Mouse (Mus musculus) hindbrain, embryonic 12.5 days (tissue): Measurements from ENCODE around the gene Stambpl1. TPM values are rescaled to one million over a fixed set of nuclear protein-coding genes. Genes with fewer than 3 reads are reported as not detected.

Experiments used
- ATAC-seq: fragments of 200-750 bp; cut with Nextera tagmentation; 2 replicates; pipeline ENCODE4 v1.8.0; 2017; ENCODE audit warnings: moderate TSS enrichment; ENCODE audit not compliant: low FRiP score
- H3K27ac ChIP-seq: fragments of 300-500 bp; sonication (generic); 2 replicates; pipeline ENCODE4 v1.5.1; 2016; ENCODE audit warnings: mild to moderate bottlenecking
- H3K27me3 ChIP-seq: fragments of 300-500 bp; sonication (generic); 2 replicates; pipeline ENCODE4 v1.6.1; 2016; ENCODE audit warnings: mild to moderate bottlenecking
- H3K36me3 ChIP-seq: fragments of 300-500 bp; sonication (generic); 2 replicates; pipeline ENCODE4 v1.6.1; 2016; ENCODE audit warnings: mild to moderate bottlenecking
- H3K4me1 ChIP-seq: fragments of 300-500 bp; sonication (generic); 2 replicates; pipeline ENCODE4 v1.6.1; 2016
- H3K4me2 ChIP-seq: fragments of 300-500 bp; sonication (generic); replicated peaks from 2 replicates; pipeline ENCODE4 v1.6.1; 2016; ENCODE audit warnings: mild to moderate bottlenecking
- H3K4me3 ChIP-seq: fragments of 300-500 bp; sonication (generic); 2 replicates; pipeline ENCODE4 v1.5.1; 2016; ENCODE audit warnings: mild to moderate bottlenecking
- H3K9ac ChIP-seq: fragments of 300-500 bp; sonication (generic); 2 replicates; pipeline ENCODE4 v1.6.1; 2016; ENCODE audit warnings: mild to moderate bottlenecking, moderate library complexity
- H3K9me3 ChIP-seq: fragments of 300-500 bp; sonication (generic); replicated peaks from 2 replicates; pipeline ENCODE4 v1.6.1; 2016; ENCODE audit warnings: mild to moderate bottlenecking
- WGBS: fragments of 180-500 bp; shearing (Covaris S2); methylation state at CpG from one replicate; pipeline ENCODE4 v1.1.7; 2016; 5-methylcytosine and 5-hydroxymethylcytosine counted together
- polyA plus RNA-seq: library from polyadenylated mRNA; unstranded; fragments of >200 nt; fragmentation: Nextera tagmentation; extraction: Ambion mirVana; gene quantifications from 2 replicates; pipeline ENCODE4 v1.2.1, GENCODE M21; 2016

Gene Stambpl1
- polyA plus RNA-seq, 1 experiment from 2014 or later: 4.0 TPM

DNA sequence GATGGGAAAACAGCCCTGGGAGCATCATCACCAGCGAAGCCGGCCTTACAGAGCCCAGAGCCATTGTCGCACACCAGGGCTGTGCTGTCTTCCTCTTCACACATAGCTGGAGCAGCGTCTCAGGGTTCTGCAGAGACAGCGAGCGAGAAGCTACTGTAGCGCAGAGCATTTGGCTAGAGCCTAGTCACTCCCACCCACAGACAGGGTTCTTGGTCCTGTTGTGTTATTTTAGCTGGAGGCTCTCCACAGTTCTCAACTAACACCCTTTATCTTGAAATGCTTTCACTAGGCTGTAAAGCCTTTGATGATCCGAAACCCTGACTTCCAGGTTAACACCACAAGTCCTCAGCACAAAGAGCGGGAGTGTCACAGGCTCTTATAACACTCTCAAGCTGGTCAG, 60.4 kb downstream of the Stambpl1 start:
- no peak overlapping the region for H3K9ac ChIP-seq
- H3K27me3 ChIP-seq: no peaks in the 10 kb centered on the region
- no peak for ATAC-seq
- H3K36me3 ChIP-seq: no peaks in the 10 kb centered on the region
- no peak overlapping the region for H3K27ac ChIP-seq
- no peaks in the 10 kb centered on the region for H3K4me1 ChIP-seq
- H3K9me3 ChIP-seq: no peaks in the 10 kb centered on the region
- H3K4me2 ChIP-seq: no peak overlapping the region
- H3K4me3 ChIP-seq: no peak overlapping the region
- 78% methylated on average over 9 of the region's 9 CpGs for WGBS

DNA sequence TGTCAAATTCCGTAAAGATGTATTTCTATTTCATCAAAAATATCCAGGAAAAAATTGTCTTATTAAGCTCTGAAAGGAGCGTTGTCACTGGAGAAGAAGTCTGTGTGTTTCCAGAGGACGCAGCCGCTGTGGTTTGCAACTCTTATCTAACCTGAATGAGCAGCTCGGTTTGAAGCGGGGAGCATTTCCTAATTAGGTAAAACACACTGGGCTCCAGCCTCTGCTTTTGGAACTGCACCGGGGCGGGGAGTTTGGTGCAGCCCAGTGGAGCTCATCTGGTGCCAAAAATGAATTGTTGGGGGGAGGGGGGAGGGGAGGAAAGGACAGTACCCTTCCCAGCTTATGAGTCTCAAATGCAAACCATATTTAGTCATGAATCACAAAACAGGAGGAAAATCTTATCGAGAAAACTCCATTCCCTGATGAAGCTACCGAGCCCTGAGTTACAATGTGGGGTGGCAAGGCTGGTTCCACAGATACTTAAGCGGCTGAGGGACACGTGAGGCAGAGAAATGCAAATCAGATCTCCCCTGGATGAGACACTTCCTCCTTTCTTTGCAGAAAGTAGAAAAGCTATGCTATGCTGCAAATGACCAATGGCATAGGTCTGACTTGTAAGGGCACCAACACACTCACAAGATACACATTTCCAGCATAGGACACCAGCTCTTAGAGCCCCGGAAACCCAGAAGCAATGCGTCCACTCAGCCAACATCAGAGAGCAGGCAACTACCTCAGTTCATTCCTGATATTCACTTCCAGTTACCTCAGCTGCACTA, 62.3 kb downstream of the Stambpl1 start:
- no peak overlapping the region for H3K4me3 ChIP-seq
- no peak for ATAC-seq
- no peaks in the 10 kb centered on the region for H3K27me3 ChIP-seq
- H3K4me1 ChIP-seq: no peaks in the 10 kb centered on the region
- WGBS: 58% methylated on average over 14 of the region's 14 CpGs
- H3K4me2 ChIP-seq: no peak overlapping the region
- H3K9me3 ChIP-seq: no peaks in the 10 kb centered on the region
- H3K27ac ChIP-seq: no peak overlapping the region
- no peaks in the 10 kb centered on the region for H3K36me3 ChIP-seq
- H3K9ac ChIP-seq: no peak overlapping the region

DNA sequence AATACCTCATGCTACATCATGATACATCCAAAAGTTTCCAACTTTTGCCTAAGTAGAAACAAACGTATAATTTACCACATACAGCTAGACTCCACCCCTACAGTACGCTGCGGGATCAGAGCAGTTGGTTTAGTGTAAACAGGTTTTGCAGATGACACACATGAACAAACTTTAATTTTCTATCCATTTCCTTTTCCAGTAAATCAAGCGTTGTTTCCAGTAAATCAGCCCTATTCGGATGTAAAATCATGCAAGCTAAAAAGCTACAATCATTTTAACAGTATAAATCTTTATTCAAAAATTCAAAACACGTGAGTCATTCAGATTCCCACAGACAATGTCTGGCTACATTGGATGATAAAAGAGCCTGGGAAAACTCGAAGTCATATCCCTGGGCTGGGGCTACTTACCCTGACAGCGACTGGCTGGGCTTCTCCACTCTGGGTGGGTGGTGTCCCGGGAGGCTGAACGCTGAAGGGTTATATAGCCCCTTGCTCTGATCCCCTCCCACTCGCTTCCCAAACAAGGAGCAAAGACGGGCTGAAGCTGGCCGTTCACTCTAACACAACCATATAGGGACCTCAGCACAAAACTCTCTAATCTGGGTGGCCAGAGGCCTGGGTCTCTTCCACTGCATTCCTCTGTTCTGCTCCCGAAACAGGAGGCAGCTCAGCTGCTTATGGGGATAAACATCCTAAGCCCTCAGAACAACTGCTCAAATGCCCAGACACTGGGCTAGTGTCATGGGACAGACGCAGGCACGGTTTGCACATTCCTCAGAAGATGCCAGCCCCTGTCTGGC, 63.1 kb downstream of the Stambpl1 start, which contains the start of gene Acta2:
Gene Acta2 (minus strand): TSS at position 711 of the 802 bp plus-strand sequence.
- Histone ChIP-seq H3K36me3 (no peaks in the 10 kb centered on the region), H3K27ac (no peak within 1 kb of the TSS), H3K4me2 (no peak within 1 kb of the TSS), H3K4me1 (no peaks in the 10 kb centered on the region), H3K27me3 (no peaks in the 10 kb centered on the region), H3K9me3 (no peaks in the 10 kb centered on the region), H3K4me3 (no peak within 1 kb of the TSS), H3K9ac (no peak within 1 kb of the TSS)
- WGBS: 70% methylated on average over 16 of the region's 16 CpGs
- ATAC-seq: no peak

DNA sequence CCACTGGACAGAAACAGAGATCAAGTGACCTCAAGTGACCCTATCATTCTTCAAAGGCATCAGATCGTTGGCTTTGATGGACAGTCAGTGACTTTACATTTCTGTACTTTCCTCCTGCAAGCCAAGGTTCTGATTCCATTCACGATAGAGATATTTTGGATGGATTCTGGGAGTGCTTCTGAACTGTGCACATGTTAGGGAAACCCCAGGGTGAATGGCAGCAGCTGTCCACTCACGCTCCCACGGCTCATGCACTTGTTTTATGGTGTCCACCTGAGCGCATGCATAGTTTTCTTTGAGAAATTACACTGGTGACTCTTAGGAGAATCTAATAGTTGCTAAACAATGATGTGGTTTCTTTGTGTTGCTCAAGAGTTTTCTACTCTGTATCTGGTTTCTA, 64.1 kb downstream of the Stambpl1 start:
- Histone ChIP-seq H3K27me3 (no peaks in the 10 kb centered on the region), H3K4me3 (no peak overlapping the region), H3K36me3 (no peaks in the 10 kb centered on the region), H3K27ac (no peak overlapping the region), H3K9ac (no peak overlapping the region), H3K4me2 (no peak overlapping the region), H3K4me1 (no peaks in the 10 kb centered on the region), H3K9me3 (no peaks in the 10 kb centered on the region)
- ATAC-seq: no peak
- WGBS: 76% methylated on average over 5 of the region's 5 CpGs

DNA sequence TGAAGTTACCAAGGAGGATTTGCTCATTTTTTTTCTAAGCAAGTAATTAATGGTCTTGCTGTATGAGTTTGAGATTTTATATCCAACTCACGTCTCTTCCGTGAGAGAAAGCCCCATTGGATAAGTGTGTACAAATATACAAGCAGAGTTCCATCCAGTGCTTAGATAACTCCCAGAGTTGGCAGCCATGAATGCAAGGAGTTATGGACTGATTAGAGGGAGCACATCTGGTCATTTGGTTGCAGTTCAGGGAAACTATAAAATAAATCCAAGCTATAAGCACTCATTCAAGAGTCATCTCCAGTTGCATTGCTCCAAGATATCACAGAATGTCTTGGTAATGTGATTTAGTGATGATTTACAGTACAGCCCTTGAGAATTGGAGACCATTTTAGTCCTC, 64.9 kb downstream of the Stambpl1 start:
- Histone ChIP-seq H3K4me3 (no peak overlapping the region), H3K36me3 (no peaks in the 10 kb centered on the region), H3K4me1 (no peaks in the 10 kb centered on the region), H3K4me2 (no peak overlapping the region), H3K27ac (no peak overlapping the region), H3K9ac (no peak overlapping the region), H3K27me3 (no peaks in the 10 kb centered on the region), H3K9me3 (no peaks in the 10 kb centered on the region)
- WGBS: 89% methylated on average over 2 of the region's 2 CpGs
- ATAC-seq: no peak

DNA sequence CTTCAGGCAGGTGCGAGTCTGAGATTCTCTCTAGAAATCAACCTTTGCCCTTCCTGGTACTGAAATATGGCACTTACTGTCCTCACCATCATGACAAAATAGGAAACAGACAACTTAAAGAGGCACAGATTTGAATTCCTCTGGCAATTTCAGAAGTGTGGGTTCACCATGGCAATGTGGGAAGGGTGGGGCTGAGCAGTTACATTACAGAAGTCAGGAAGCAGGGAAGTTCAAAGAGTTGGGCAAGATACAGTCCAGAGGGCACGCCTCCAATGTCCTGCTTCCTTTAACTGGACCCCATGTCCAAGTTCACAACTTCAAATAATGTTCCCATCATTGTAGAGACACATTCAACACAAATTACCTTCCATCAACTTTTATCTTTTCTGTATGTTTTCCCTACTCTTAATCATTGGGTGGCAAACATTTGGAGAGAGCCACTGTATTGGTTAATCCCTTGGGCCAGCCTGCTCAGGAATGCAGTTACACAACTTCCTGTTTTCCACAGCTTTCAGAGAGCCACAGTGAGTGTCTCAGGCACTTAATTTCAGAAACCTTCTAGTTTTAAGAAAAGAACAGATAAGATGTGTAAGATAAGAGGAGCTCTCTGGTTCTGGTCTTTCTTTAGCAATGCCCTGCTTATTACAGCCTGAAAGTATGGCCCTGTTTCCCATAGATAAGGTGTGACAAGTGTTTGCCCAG, 70.4 kb downstream of the Stambpl1 start:
- Histone ChIP-seq H3K36me3 (no peaks in the 10 kb centered on the region), H3K9ac (no peak overlapping the region), H3K27me3 (no peaks in the 10 kb centered on the region), H3K4me2 (no peak overlapping the region), H3K4me1 (no peaks in the 10 kb centered on the region), H3K27ac (no peak overlapping the region), H3K4me3 (no peak overlapping the region), H3K9me3 (no peaks in the 10 kb centered on the region)
- 81% methylated on average over 2 of the region's 2 CpGs for WGBS
- no peak for ATAC-seq

DNA sequence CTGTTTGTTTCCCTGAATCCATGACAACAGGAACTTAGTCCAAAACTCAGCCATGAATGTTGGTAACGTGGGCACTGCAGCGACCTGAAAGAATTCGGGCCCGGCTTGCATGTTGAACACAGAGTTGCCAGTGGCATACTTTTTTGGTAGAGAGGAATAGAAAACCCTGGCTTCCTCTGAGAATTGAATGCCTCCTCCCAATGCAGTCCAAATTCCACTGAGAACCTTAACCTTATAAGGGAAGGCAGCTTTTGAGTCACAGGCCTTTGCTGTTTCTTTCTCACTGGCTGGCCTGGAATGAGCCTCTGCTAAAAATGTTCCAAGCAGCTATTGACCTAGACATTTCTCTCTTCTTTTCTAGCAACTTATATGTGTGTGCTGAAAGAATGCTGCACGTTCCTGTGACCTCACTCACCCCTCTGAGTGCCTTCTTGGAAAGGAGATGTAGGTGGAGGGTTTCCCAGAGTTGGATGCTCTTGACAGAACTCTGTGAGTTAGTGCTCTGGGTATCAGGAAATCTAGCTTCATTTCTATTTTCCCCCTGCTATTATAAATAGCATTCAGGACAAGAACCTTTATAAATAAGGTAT, 73.7 kb downstream of the Stambpl1 start:
- no peak for ATAC-seq
- Histone ChIP-seq H3K4me3 (no peak overlapping the region), H3K9ac (no peak overlapping the region), H3K27me3 (no peaks in the 10 kb centered on the region), H3K9me3 (no peaks in the 10 kb centered on the region), H3K4me2 (no peak overlapping the region), H3K4me1 (no peaks in the 10 kb centered on the region), H3K27ac (no peak overlapping the region), H3K36me3 (no peaks in the 10 kb centered on the region)
- 80% methylated on average over 5 of the region's 5 CpGs for WGBS

DNA sequence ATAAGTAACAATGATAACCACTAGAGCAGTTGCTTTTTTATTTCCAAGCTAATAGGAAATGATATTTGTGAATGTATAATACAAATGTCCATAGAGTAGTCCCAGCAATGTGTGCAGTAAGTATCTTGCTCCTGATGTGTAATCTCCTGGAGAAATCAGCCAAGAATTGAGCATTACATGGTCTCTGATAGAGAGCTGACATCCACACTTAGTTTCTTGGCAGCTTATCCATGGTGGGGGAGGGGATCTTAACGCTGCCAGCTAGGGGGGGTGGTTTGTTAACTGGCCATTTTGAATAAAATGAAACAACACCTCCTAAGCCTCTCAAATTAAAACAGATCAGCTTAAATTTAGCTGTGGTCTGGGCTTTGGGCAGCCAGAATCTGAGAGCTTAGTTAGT, 77.0 kb downstream of the Stambpl1 start:
- Histone ChIP-seq H3K4me2 (no peak overlapping the region), H3K4me3 (no peak overlapping the region), H3K36me3 (no peaks in the 10 kb centered on the region), H3K9ac (no peak overlapping the region), H3K27me3 (no peaks in the 10 kb centered on the region), H3K9me3 (no peaks in the 10 kb centered on the region), H3K27ac (no peak overlapping the region), H3K4me1 (no peaks in the 10 kb centered on the region)
- WGBS: 63% methylated on average over 1 of the region's 1 CpGs
- no peak for ATAC-seq

DNA sequence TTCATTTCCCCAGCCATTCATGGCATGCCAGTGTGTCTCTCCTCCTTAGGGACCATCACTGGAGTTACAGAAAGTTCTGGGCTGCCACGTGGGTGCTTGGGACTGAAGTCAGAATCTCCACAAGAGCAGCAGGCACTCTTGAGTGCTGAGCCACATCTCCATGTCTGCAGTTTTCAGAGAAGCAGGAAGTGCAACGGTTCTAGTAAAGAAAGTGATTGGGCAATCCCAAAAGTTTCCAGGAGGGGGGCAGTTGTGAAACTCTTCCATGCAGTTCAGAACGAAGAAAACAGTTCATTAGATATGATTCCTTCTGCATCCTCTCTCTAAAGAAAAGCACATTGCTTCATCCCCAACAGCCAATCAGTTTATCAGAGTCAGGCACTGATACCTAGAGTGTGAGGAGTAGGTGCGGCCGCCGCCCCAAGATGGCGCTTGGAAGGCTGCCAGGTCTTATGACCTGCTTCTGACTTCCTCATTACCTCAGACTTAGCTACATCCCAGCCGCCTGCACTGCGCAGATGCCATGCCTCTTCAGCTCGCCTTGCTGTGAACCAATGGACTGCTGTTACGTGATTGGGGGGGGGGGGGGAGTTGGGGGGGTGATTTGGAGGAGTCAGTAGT, 78.2 kb downstream of the Stambpl1 start:
- no peaks in the 10 kb centered on the region for H3K4me1 ChIP-seq
- no peak overlapping the region for H3K4me3 ChIP-seq
- ATAC-seq: no peak
- no peaks in the 10 kb centered on the region for H3K36me3 ChIP-seq
- H3K9ac ChIP-seq: no peak overlapping the region
- no peak overlapping the region for H3K27ac ChIP-seq
- no peak overlapping the region for H3K4me2 ChIP-seq
- H3K27me3 ChIP-seq: no peaks in the 10 kb centered on the region
- H3K9me3 ChIP-seq: no peaks in the 10 kb centered on the region
- WGBS: 92% methylated on average over 11 of the region's 11 CpGs

DNA sequence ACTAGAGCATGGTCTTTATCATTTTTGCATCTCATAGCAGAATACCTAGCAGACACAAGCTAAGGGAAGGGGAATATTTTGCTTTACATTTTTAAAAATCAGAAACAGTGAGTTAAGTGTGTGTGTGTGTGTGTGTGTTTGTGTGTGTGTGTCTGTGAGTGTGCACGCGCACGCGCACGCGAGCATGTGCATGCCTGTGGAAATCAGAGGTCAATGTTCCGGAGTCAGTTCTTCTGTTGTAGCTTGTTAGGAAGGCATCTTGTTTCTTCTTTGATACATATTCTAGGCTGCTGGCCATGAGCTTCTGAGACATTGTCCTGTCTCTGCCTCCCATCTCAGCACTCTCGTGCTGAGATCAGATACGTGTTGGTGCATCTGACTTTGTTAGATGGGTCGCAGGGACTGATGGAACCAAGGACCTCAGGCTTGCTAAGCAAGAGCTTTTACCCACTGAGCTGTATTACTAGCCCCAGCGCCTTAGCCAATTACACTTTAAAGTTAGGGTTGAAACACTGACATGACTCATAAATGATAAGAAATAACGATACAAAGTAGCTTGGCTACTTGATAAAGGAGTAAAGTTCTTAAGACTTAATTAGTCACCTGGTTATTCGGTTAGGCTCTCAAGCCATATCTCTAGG, 78.9 kb downstream of the Stambpl1 start:
- no peaks in the 10 kb centered on the region for H3K4me1 ChIP-seq
- no peak overlapping the region for H3K4me2 ChIP-seq
- no peak overlapping the region for H3K27ac ChIP-seq
- no peak overlapping the region for H3K4me3 ChIP-seq
- H3K36me3 ChIP-seq: no peaks in the 10 kb centered on the region
- H3K9me3 ChIP-seq: no peaks in the 10 kb centered on the region
- no peak for ATAC-seq
- no peaks in the 10 kb centered on the region for H3K27me3 ChIP-seq
- H3K9ac ChIP-seq: no peak overlapping the region
- 97% methylated on average over 13 of the region's 13 CpGs for WGBS

DNA sequence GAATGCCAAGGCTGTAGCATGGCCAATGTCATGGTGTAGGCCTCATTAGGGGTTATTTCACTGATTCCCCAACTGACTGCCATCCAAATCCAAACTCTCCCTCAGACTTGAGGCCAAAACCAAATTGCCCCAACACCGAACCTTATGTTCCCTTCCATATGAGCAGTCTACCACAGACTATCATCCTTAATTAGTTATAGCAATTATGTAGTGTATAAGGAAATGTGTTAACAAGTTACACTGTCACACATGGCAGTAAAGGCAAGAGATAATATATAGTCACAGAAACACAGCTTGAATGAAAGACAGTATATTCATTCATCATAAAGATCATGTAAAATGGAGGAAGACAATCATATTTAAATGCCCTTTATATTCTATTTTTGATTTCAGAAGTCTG, 81.0 kb downstream of the Stambpl1 start:
- H3K27me3 ChIP-seq: no peaks in the 10 kb centered on the region
- 88% methylated on average over 1 of the region's 1 CpGs for WGBS
- no peaks in the 10 kb centered on the region for H3K36me3 ChIP-seq
- H3K9me3 ChIP-seq: no peaks in the 10 kb centered on the region
- H3K4me2 ChIP-seq: no peak overlapping the region
- no peak overlapping the region for H3K27ac ChIP-seq
- H3K4me1 ChIP-seq: no peaks in the 10 kb centered on the region
- no peak for ATAC-seq
- H3K9ac ChIP-seq: no peak overlapping the region
- H3K4me3 ChIP-seq: no peak overlapping the region
